Mouse (Mus musculus): ENCODE results near the gene Ssh1.

The Ssh1 gene

GRCm38 (mm10) chr5:113889912-113890311 is 103.8 kb downstream of the Ssh1 start:
- no peak for DNase-seq (ENCODE audit: low spot score)

DNA sequence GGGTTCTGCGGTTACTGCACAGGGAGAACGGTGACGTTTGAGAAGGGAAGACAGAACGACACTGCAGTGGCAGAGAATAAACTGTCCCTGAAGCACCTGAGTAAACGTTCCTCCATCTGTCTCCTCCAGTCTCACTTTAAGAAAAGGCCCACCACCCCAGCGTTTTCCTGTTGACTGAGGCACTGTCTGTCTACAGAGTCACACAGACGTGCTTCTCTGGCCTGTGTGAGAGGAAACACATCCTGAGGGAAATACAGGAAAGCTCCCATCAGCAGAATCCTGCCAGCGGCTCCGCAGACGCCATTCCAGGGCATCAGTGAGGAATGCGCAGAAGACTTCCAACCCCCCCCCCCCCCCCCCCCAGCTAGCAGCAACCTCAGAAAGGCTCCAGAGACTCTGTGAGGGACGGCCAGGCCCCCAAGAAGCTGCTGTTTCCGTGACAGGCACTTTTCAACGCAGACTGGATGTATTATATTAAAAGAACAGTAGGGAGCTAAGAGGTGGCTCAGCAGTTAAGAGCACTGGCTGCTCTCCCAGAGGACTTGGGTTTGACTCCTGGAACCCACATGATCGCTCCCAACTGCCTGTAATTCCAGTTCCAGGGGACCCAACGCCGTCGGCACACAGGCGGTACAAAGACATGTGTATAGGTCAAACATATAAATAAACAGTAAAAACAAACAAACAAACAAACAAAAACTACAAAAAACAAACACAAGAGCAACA is 104.3 kb downstream of the Ssh1 start:
- no peak for DNase-seq (ENCODE audit: low spot score)

DNA sequence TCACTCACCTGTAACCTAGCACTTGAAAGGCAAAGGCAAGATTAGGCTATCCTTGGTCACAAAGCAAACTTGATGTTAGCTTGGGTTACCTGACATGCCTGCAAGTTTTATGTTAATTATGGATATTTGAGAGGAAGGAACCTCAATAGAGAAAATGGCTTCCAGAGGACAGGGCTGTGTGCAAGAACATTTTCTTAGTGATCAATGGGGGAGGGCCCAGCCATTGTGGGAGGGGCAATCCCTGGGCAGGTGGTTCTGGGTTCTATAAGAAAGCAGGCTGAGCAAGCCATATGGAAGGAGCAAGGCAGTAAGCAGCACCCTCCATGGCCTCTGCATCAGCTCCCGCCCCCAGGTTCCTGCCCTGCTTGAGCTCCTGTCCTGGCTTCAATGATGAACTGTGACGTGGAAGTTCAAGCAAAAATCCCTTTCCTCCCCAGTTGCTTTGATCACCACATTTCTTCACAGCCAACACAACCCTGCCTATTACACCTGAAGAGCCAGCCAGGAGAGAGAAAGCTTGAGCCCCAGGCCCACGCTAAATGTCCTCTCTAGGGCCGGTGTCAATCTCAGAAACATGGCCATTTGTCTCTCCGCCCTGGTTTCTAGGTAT is 105.4 kb downstream of the Ssh1 start:
- DNase-seq (ENCODE audit: low spot score): no peak

- no peak for DNase-seq (ENCODE audit: low spot score)
Measured at GRCm38 (mm10) chr5:113887132-113887531, 106.6 kb downstream of the Ssh1 start.

Measured in spleen, adult 12 weeks (tissue).